In genomic region chr11:46065201-46066011, GRCm38 (mm10) we compare ENCODE assay signal across 8 mouse cellular contexts. TPM values are rescaled to one million over a fixed set of nuclear protein-coding genes. Genes with fewer than 3 reads are reported as not detected.
DNase-seq lines count a peak whose midpoint lies in the region; ATAC-seq and TF ChIP-seq lines count a peak whose summit lies in the region.

No protein-coding gene starts in this region.

- no peak overlapping the region for H3K9ac ChIP-seq in hindbrain, embryonic 16.5 days (ENCODE audit: low read depth, low read length)
- H3K9ac ChIP-seq in liver, adult 2 months (ENCODE audit: low read depth, low read length), result no peak overlapping the region
- H3K9ac ChIP-seq in midbrain, postnatal 0 days (replicated peaks; ENCODE audit: low read length, poor library complexity, severe bottlenecking), result no peak overlapping the region

- peak overlapping the region; percentile 79 for H3K27ac ChIP-seq in cerebellum, adult 2 months (ENCODE audit: insufficient read depth, low read length)
- H3K27ac ChIP-seq in gastrocnemius, adult 2 months, result peak overlapping the region; percentile 85
- H3K27ac ChIP-seq in hindbrain, embryonic 16.5 days (ENCODE audit: low read depth, low read length), result 0 out of 2 replicates have a peak overlapping the region, but pooled peaks have one; percentile 36
- peak overlapping the region; percentile 51 for H3K27ac ChIP-seq in liver, adult 2 months (replicated peaks; ENCODE audit: insufficient read depth, low read depth, low read length)
- no peak overlapping the region for H3K27ac ChIP-seq in midbrain, postnatal 0 days (ENCODE audit: low read depth, low read length)

- H3K36me3 ChIP-seq in hindbrain, embryonic 16.5 days (ENCODE audit: control insufficient read depth, insufficient read depth, low read length), result 0 out of 2 replicates have a peak, but pooled peaks cover 3% of the 10 kb centered on the region
- H3K36me3 ChIP-seq in liver, adult 2 months (ENCODE audit: control insufficient read depth, insufficient read depth, low read length), result no peaks in the 10 kb centered on the region
- 0 out of 2 replicates have a peak, but pooled peaks cover 3% of the 10 kb centered on the region for H3K36me3 ChIP-seq in midbrain, postnatal 0 days (ENCODE audit: insufficient read depth, low read length)

- peak; percentile 83 for ATAC-seq in hindbrain, embryonic 16.5 days
- 0 out of 2 replicates have a peak, but pooled peaks have one; percentile 57 for ATAC-seq in midbrain, postnatal 0 days (ENCODE audit: low FRiP score)

- no peak overlapping the region for H3K4me2 ChIP-seq in hindbrain, embryonic 16.5 days (ENCODE audit: low read length)
- no peak overlapping the region for H3K4me2 ChIP-seq in midbrain, postnatal 0 days (ENCODE audit: low read depth, low read length, poor library complexity, severe bottlenecking)

- TF ChIP-seq POLR2A in cerebellum, adult 2 months (IDR thresholded peaks at IDR 0.05; ENCODE audit: borderline replicate concordance, insufficient read depth, low read length), result no peak
- no peak for TF ChIP-seq POLR2A in liver, adult 2 months (IDR thresholded peaks at IDR 0.05; ENCODE audit: extremely low read depth, insufficient read depth, low read length)

- H3K9me3 ChIP-seq in hindbrain, embryonic 16.5 days (ENCODE audit: control insufficient read depth, low read length), result no peaks in the 10 kb centered on the region
- no peaks in the 10 kb centered on the region for H3K9me3 ChIP-seq in midbrain, postnatal 0 days (ENCODE audit: low read length)

- H3K79me2 ChIP-seq in liver, adult 2 months (ENCODE audit: control insufficient read depth, insufficient read depth, low read length), result no peaks in the 10 kb centered on the region

- TF ChIP-seq CTCF in cerebellum, adult 2 months (IDR thresholded peaks at IDR 0.05; ENCODE audit: borderline replicate concordance, insufficient read depth, low read depth, low read length), result no peak
- no peak for TF ChIP-seq CTCF in gastrocnemius, adult 2 months (IDR thresholded peaks at IDR 0.05)
- no peak for TF ChIP-seq CTCF in liver, adult 2 months (IDR thresholded peaks at IDR 0.05; ENCODE audit: low read depth, low read length)
- no peak for TF ChIP-seq CTCF in midbrain, postnatal 0 days (IDR thresholded peaks at IDR 0.05)

- H3K4me1 ChIP-seq in cerebellum, adult 2 months (ENCODE audit: control insufficient read depth, insufficient read depth, low read length), result peaks cover 16% of the 10 kb centered on the region; the same call in 1 of the 2 replicates
- H3K4me1 ChIP-seq in hindbrain, embryonic 16.5 days (ENCODE audit: control insufficient read depth, insufficient read depth, low read depth, low read length), result peaks cover 26% of the 10 kb centered on the region
- H3K4me1 ChIP-seq in liver, adult 2 months (ENCODE audit: control insufficient read depth, insufficient read depth, low read length), result peaks cover 16% of the 10 kb centered on the region
- peaks cover 6% of the 10 kb centered on the region; the same call in 1 of the 2 replicates for H3K4me1 ChIP-seq in midbrain, postnatal 0 days (ENCODE audit: insufficient read depth, low read length)

- intact Hi-C loops in left cerebral cortex, postnatal 36 days (cut with DNase I), result no loop called here
- intact Hi-C loops in left cerebral cortex, postnatal 14 days (cut with DNase I), result no loop called here
- intact Hi-C loops in gastrocnemius, adult 2 months (cut with DNase I), result no loop called here

- WGBS in cerebellum, adult 2 months, result 10% methylated on average over 21 of the region's 21 CpGs
- 42% methylated on average over 21 of the region's 21 CpGs for WGBS in hindbrain, embryonic 16.5 days
- 18% methylated on average over 21 of the region's 21 CpGs for WGBS in liver, adult 2 months
- WGBS in midbrain, postnatal 0 days, result 46% methylated on average over 21 of the region's 21 CpGs

- no peaks in the 10 kb centered on the region for H3K27me3 ChIP-seq in cerebellum, adult 2 months (ENCODE audit: control insufficient read depth, insufficient read depth, low read length)
- no peaks in the 10 kb centered on the region for H3K27me3 ChIP-seq in hindbrain, embryonic 16.5 days (replicated peaks; ENCODE audit: control insufficient read depth, insufficient read depth, low read length)
- no peaks in the 10 kb centered on the region for H3K27me3 ChIP-seq in liver, adult 2 months (ENCODE audit: control insufficient read depth, insufficient read depth, low read length)
- H3K27me3 ChIP-seq in midbrain, postnatal 0 days (ENCODE audit: insufficient read depth, low read length), result no peaks in the 10 kb centered on the region; the same call in 1 of the 2 replicates

- H3K4me3 ChIP-seq in cerebellum, adult 2 months (replicated peaks; ENCODE audit: insufficient read depth, low read depth, low read length), result peak overlapping the region; percentile 9
- peak overlapping the region; percentile 33 for H3K4me3 ChIP-seq in gastrocnemius, adult 2 months
- H3K4me3 ChIP-seq in hindbrain, embryonic 16.5 days (ENCODE audit: low read length), result no peak overlapping the region
- no peak overlapping the region for H3K4me3 ChIP-seq in liver, adult 2 months (ENCODE audit: insufficient read depth, low read depth, low read length)
- H3K4me3 ChIP-seq in midbrain, postnatal 0 days (ENCODE audit: low read depth, low read length), result no peak overlapping the region

- peak; percentile 23 to 27 for DNase-seq in left cerebral cortex, postnatal 36 days (ENCODE audit: low spot score in 2 of 2)
- DNase-seq in left cerebral cortex, postnatal 14 days (ENCODE audit: low spot score in 2 of 2), result no peak
- DNase-seq in cerebellum, adult 2 months, result peak; percentile 71 to 78
- DNase-seq in gastrocnemius, adult 2 months, result peak; percentile 57
- peak; percentile 97 for DNase-seq in liver, adult 2 months (ENCODE audit: extremely low read depth, low read depth, low spot score)
- DNase-seq in midbrain, postnatal 0 days (ENCODE audit: low spot score), result peak; percentile 69
- no peak for DNase-seq in spleen, postnatal 10 days (ENCODE audit: low spot score in 2 of 2)

RNA-seq across cellular contexts. Expression of gene Adam19, which starts 9.6 kb away (rescaled TPM):
- 10 to 100 TPM; 16.8 to 20.9 TPM for total RNA-seq in left cerebral cortex, postnatal 36 days (2021)
- total RNA-seq in left cerebral cortex, postnatal 14 days (2021), result 10 to 100 TPM; 29.0 to 32.3 TPM
- 9.8 and 11.4 TPM in 2 replicates for polyA plus RNA-seq in cerebellum, adult 2 months (2012; rRNA removed)
- total RNA-seq in gastrocnemius, adult 2 months (2021), result 1 to 10 TPM; 3.0 to 3.7 TPM
- 9.4 and 13.0 TPM in 2 replicates for polyA plus RNA-seq in hindbrain, embryonic 16.5 days (2015; fragmentation: Nextera tagmentation; extraction: Ambion mirVana)
- 0.47 and 0.55 TPM in 2 replicates for total RNA-seq in liver, adult 2 months (2014; rRNA removed)
- 0.50 and 1.1 TPM in 2 replicates for polyA plus RNA-seq in liver, adult 2 months (2012; rRNA removed)
- 16.8 and 16.9 TPM in 2 replicates for total RNA-seq in midbrain, postnatal 0 days (2014; rRNA removed)
- polyA plus RNA-seq in midbrain, postnatal 0 days (2015; fragmentation: Nextera tagmentation; extraction: Ambion mirVana), result 3.9 and 6.1 TPM in 2 replicates

RNA-seq across cellular contexts. Expression of gene Gm12166, which starts 13.3 kb away (rescaled TPM):
- total RNA-seq in left cerebral cortex, postnatal 36 days (2021), result 1 to 10 TPM; 2.6 to 6.4 TPM
- 1 to 10 TPM; 1.8 to 2.6 TPM for total RNA-seq in left cerebral cortex, postnatal 14 days (2021)
- polyA plus RNA-seq in cerebellum, adult 2 months (2012; rRNA removed), result 7.3 and 9.0 TPM in 2 replicates
- under 1 TPM; 0.64 to 0.99 TPM for total RNA-seq in gastrocnemius, adult 2 months (2021)
- 5.5 and 13.3 TPM in 2 replicates for polyA plus RNA-seq in hindbrain, embryonic 16.5 days (2015; fragmentation: Nextera tagmentation; extraction: Ambion mirVana)
- total RNA-seq in liver, adult 2 months (2014; rRNA removed), result 2.3 and 3.5 TPM in 2 replicates
- polyA plus RNA-seq in liver, adult 2 months (2012; rRNA removed), result 6.2 and 7.0 TPM in 2 replicates
- total RNA-seq in midbrain, postnatal 0 days (2014; rRNA removed), result 8.7 and 12.1 TPM in 2 replicates
- 8.3 and 8.9 TPM in 2 replicates for polyA plus RNA-seq in midbrain, postnatal 0 days (2015; fragmentation: Nextera tagmentation; extraction: Ambion mirVana)

Comparison
In these comparisons a context has a peak if more than half of its experiments do, and no peak if none do; other contexts are left out.
1. DNase-seq: peak in left cerebral cortex, postnatal 36 days (2 of 2), cerebellum, adult 2 months (2 of 2), gastrocnemius, adult 2 months (single experiment), liver, adult 2 months (single experiment) and midbrain, postnatal 0 days (single experiment); none in left cerebral cortex, postnatal 14 days (0 of 2) and spleen, postnatal 10 days (0 of 2).
2. H3K4me3 ChIP-seq: peak in cerebellum, adult 2 months (single experiment) and gastrocnemius, adult 2 months (single experiment); none in hindbrain, embryonic 16.5 days (single experiment), liver, adult 2 months (single experiment) and midbrain, postnatal 0 days (single experiment).